Mouse (Mus musculus): ENCODE results near the gene Mpig6b. TPM values are rescaled to one million over a fixed set of nuclear protein-coding genes. Genes with fewer than 3 reads are reported as not detected.

Mpig6b gene
- polyA plus RNA-seq (2015; fragmentation: Nextera tagmentation; extraction: Ambion mirVana), result 1.1 and 1.2 TPM in 2 replicates

DNA sequence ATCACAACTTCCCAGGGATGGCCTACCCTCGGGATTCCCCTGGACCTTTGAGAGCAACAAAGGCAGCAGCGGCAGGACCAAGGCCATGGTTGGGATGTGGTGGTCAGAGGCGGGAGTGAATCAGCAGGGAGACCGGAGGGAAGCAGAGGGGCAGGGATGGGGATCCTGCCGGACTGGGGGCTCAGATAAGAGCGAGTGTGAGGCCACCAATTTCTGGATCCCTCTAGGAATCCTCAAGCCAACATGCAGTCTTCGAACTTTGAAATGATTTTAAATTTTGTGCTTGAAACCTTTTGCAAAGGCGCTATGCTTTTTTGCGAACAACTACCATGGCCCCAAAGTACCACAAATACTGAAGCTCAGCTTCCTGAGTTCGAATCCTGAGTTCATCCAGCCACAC, at the start of gene Mpig6b:
Mpig6b (minus strand) TSS at position 101 of the 400 bp plus-strand sequence.
- H3K9me3 ChIP-seq (ENCODE audit: control insufficient read depth, low read length), result no peaks in the 10 kb centered on the region
- 43% methylated on average over 10 of the region's 10 CpGs for WGBS
- no peak for ATAC-seq (ENCODE audit: low read depth)
- H3K4me1 ChIP-seq (replicated peaks; ENCODE audit: control insufficient read depth, insufficient read depth, low read length), result peaks cover 24% of the 10 kb centered on the region
- H3K9ac ChIP-seq (ENCODE audit: low read length), result peak within 1 kb of the TSS; percentile 61
- peak within 1 kb of the TSS; percentile 70 for H3K4me2 ChIP-seq (ENCODE audit: low read depth, low read length)
- H3K36me3 ChIP-seq (ENCODE audit: control insufficient read depth, insufficient read depth, low read length), result peaks cover 18% of the 10 kb centered on the region
- peak within 1 kb of the TSS; percentile 94 for H3K27ac ChIP-seq (ENCODE audit: low read length)
- H3K27me3 ChIP-seq (ENCODE audit: control insufficient read depth, insufficient read depth, low read depth, low read length), result no peaks in the 10 kb centered on the region
- peak within 1 kb of the TSS; percentile 43 for H3K4me3 ChIP-seq (ENCODE audit: low read length)

DNA sequence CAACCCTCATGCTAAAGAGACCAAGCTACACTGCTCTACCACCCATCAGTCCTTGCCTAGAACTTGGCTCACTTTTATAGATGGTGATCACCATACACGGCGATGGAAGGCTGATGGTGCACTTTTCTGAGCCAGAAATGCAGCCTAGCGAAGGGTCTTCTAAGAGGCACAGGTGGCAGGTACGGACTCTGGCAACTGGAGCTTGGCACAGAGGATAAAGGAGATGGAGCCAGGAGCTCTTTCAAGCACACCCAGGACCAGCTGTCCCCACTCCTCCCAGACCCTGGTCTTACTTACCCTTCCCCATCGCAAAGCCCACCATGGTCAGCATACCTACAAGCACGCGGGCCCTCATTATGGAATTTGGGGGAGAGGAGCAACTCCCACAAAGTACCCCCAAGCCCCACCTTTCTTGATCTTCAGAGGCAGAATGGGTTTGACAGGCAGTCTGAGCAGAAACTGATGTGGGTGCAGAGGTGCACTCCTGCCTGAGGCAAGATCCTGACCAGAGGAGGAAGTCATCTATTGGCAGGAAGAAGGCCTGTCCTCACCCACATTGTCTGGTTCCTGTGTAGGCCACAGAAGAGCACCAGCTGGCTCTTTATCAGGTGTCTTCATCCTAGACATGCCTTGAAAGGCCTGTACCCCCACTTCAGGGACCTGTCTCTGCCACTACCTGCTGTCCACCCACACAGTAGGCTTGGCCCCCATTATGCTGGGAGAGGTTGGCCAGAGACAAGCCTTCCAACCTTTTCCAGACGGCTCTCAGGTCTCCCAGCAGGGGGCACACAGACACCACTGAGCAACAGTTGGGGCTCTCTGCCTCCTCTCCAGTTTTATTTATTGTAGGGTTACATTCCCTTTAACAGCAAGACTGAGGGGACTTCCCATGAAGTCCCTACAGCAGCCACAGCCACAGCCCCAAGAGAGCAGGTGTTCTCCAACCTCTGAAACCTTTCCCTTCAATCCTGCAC, 49.3 kb upstream of the Mpig6b start, which contains the start of gene Ly6g5b:
Ly6g5b (minus strand) TSS at position 383 of the 974 bp plus-strand sequence.
- 81% methylated on average over 8 of the region's 8 CpGs for WGBS
- Histone ChIP-seq H3K4me1 (replicated peaks; ENCODE audit: control insufficient read depth, insufficient read depth, low read length) (peaks cover 8% of the 10 kb centered on the region), H3K9me3 (ENCODE audit: control insufficient read depth, low read length) (no peaks in the 10 kb centered on the region), H3K4me2 (ENCODE audit: low read depth, low read length) (no peak within 1 kb of the TSS), H3K36me3 (ENCODE audit: control insufficient read depth, insufficient read depth, low read length) (peaks cover 32% of the 10 kb centered on the region), H3K27ac (ENCODE audit: low read length) (no peak within 1 kb of the TSS), H3K4me3 (ENCODE audit: low read length) (no peak within 1 kb of the TSS), H3K9ac (ENCODE audit: low read length) (no peak within 1 kb of the TSS), H3K27me3 (ENCODE audit: control insufficient read depth, insufficient read depth, low read depth, low read length) (no peaks in the 10 kb centered on the region)
- no peak for ATAC-seq (ENCODE audit: low read depth)

DNA sequence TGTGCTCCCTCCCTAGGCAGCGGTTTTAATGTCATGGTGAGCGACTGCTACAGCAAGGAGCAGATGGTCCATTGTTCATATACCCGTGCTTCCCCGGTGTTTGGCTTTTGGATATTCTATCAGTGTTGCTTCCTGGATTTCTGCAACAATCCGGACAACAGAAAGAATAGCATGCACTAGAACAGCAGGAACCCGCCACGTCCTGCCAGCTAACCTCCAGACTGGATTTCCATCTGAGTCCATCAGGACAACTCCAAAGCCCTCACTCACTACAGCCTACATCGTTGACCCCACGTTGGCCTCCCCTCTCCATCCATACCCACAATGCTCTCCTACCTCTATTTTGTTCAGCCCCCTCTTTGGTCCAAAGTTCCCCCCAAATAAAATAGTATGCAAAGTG, 45.8 kb upstream of the Mpig6b start:
- WGBS, result 56% methylated on average over 9 of the region's 9 CpGs
- H3K9me3 ChIP-seq (ENCODE audit: control insufficient read depth, low read length), result no peaks in the 10 kb centered on the region
- no peaks in the 10 kb centered on the region for H3K4me1 ChIP-seq (replicated peaks; ENCODE audit: control insufficient read depth, insufficient read depth, low read length)
- no peak overlapping the region for H3K9ac ChIP-seq (ENCODE audit: low read length)
- H3K4me3 ChIP-seq (ENCODE audit: low read length), result no peak overlapping the region
- no peak overlapping the region for H3K4me2 ChIP-seq (ENCODE audit: low read depth, low read length)
- H3K27ac ChIP-seq (ENCODE audit: low read length), result no peak overlapping the region; the same call in 1 of the 2 replicates
- ATAC-seq (ENCODE audit: low read depth), result 0 out of 2 replicates have a peak, but pooled peaks have one; percentile 27
- no peaks in the 10 kb centered on the region for H3K27me3 ChIP-seq (ENCODE audit: control insufficient read depth, insufficient read depth, low read depth, low read length)
- H3K36me3 ChIP-seq (ENCODE audit: control insufficient read depth, insufficient read depth, low read length), result peaks cover 13% of the 10 kb centered on the region

DNA sequence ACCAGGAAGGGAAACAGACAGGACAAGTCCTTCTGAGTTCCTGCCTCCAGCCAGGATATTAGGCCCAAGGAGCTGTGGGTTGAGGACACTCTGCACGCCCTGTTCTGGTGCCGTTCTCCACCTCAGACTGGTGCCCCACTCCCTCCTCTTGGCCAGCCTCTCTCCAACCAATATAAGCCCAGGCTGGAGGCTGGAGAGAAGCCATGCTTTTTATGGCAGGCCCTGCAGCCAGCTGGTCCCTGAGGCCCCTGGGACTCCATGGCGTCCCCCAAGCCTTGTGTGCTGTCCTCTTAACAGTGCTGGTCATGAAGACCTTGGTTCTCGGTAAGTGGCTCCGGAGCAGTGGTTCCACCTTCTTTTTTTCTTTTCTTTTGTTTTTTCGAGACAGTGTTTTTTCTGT, 42.1 kb upstream of the Mpig6b start, which contains the start of gene Ly6g5c:
Ly6g5c (plus strand) TSS at position 183 of the 400 bp plus-strand sequence.
- ATAC-seq (ENCODE audit: low read depth), result no peak

DNA sequence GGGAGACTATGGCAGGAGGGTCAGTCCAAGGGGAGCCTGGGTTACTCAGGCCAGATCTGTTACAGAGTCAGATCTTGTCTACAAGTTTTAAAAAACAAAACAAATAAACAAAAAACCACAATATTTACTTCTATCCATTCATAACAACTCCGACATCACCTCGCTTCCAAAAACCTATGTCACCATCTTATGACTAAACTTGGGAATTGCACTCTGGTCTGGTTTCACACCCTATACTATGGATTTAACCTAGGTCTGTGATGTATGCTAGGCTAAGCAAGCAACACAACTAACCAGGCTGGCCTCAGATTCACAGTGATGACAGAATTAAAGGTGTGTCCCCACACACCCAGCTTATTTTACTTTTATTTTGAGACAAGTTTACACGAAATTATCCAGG, 40.5 kb upstream of the Mpig6b start:
- H3K27ac ChIP-seq (ENCODE audit: low read length), result no peak overlapping the region
- no peaks in the 10 kb centered on the region for H3K4me1 ChIP-seq (replicated peaks; ENCODE audit: control insufficient read depth, insufficient read depth, low read length)
- no peak overlapping the region for H3K4me3 ChIP-seq (ENCODE audit: low read length)
- no peak overlapping the region for H3K4me2 ChIP-seq (ENCODE audit: low read depth, low read length)
- peaks cover 19% of the 10 kb centered on the region for H3K36me3 ChIP-seq (ENCODE audit: control insufficient read depth, insufficient read depth, low read length)
- no peaks in the 10 kb centered on the region for H3K9me3 ChIP-seq (ENCODE audit: control insufficient read depth, low read length)
- H3K27me3 ChIP-seq (ENCODE audit: control insufficient read depth, insufficient read depth, low read depth, low read length), result no peaks in the 10 kb centered on the region
- no peak for ATAC-seq (ENCODE audit: low read depth)
- no peak overlapping the region for H3K9ac ChIP-seq (ENCODE audit: low read length)
- WGBS, result 50% methylated on average over 3 of the region's 3 CpGs

More for the DNA sequence above, 42.1 kb upstream of the Mpig6b start, which contains the start of gene Ly6g5c:
- no peak within 1 kb of the TSS for H3K9ac ChIP-seq (ENCODE audit: low read length)
- no peak within 1 kb of the TSS for H3K4me2 ChIP-seq (ENCODE audit: low read depth, low read length)
- H3K4me3 ChIP-seq (ENCODE audit: low read length), result no peak within 1 kb of the TSS
- H3K27ac ChIP-seq (ENCODE audit: low read length), result no peak within 1 kb of the TSS
- H3K4me1 ChIP-seq (replicated peaks; ENCODE audit: control insufficient read depth, insufficient read depth, low read length), result no peaks in the 10 kb centered on the region
- WGBS, result 77% methylated on average over 6 of the region's 6 CpGs
- peaks cover 5% of the 10 kb centered on the region for H3K36me3 ChIP-seq (ENCODE audit: control insufficient read depth, insufficient read depth, low read length)
- no peaks in the 10 kb centered on the region for H3K27me3 ChIP-seq (ENCODE audit: control insufficient read depth, insufficient read depth, low read depth, low read length)
- no peaks in the 10 kb centered on the region for H3K9me3 ChIP-seq (ENCODE audit: control insufficient read depth, low read length)

DNA sequence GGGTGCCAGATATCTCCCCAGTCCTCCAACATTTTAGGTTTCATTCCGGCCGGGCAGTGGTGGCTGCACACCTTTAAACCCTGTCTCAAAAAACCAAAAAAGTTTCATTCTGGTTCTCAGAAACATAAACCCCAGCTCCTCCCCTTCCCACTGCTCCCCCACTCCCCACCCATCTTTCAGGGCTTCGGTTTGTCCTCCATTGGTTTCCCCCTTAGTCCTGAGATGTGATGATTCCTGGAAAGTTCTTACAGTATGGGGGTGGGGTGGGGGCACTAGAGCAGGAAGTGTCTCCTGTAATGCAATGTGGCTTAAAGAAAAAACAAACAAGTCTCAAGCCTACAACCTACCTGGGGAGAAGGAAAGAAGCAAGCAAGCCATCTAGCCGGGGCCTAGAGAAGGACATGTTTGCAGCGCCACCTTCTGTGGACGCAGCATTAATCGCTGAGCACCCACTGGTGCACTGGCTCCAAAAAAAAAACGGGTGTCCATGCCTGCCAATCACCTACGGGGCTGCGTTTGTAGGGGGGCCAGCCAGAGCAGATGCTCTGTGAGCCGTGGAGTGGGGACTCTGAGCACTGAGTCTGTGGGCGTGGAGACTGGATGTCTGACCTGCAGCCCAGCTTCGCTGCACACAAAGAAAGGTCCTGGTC, 39.9 kb upstream of the Mpig6b start:
- Histone ChIP-seq H3K27ac (ENCODE audit: low read length) (no peak overlapping the region), H3K4me3 (ENCODE audit: low read length) (no peak overlapping the region), H3K27me3 (ENCODE audit: control insufficient read depth, insufficient read depth, low read depth, low read length) (no peaks in the 10 kb centered on the region), H3K36me3 (ENCODE audit: control insufficient read depth, insufficient read depth, low read length) (peaks cover 23% of the 10 kb centered on the region), H3K4me2 (ENCODE audit: low read depth, low read length) (no peak overlapping the region), H3K9me3 (ENCODE audit: control insufficient read depth, low read length) (no peaks in the 10 kb centered on the region), H3K9ac (ENCODE audit: low read length) (0 out of 2 replicates have a peak overlapping the region, but pooled peaks have one; percentile 22), H3K4me1 (replicated peaks; ENCODE audit: control insufficient read depth, insufficient read depth, low read length) (no peaks in the 10 kb centered on the region)
- WGBS, result 22% methylated on average over 13 of the region's 13 CpGs
- no peak for ATAC-seq (ENCODE audit: low read depth)

DNA sequence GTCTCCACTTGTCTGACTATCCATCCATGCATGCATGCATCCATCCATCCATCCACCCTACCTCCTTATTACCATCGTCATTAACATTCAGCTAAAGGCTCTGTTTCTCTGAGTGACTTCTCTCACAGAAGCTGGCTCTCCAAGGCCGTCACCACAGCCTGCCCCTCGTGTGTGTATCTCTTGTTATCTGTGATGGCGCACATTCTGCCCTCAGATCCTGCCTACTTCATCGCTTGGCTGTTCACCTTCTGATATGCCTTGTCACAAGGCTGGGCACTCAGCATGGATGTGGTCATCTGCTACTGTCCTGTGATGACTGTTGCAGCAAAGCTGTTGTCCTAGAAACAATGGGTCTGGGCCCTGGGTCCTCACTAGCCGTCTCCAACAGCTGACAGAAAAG, 38.8 kb upstream of the Mpig6b start:
- WGBS, result 66% methylated on average over 6 of the region's 6 CpGs

DNA sequence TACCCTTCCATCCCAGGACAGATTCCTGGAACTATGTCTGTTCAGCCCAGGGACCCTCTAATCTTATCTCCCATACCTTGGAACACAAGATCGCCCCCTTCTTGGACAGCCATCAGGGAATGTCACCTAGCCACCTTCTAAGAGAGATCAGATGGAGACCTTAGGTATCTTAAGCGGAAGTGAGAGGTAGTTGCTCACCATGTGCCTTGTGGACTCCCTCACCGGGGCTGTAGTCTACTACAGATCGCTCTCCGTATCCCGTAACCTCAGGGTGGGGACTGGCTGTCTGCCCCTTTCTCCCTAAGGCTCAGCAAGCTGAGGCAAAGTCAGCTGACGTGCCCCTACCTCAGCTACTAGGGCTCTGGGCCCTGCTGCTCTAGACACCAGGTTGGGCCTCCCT, 38.1 kb upstream of the Mpig6b start:
- Histone ChIP-seq H3K36me3 (ENCODE audit: control insufficient read depth, insufficient read depth, low read length) (peaks cover 32% of the 10 kb centered on the region), H3K4me1 (replicated peaks; ENCODE audit: control insufficient read depth, insufficient read depth, low read length) (no peaks in the 10 kb centered on the region), H3K4me2 (ENCODE audit: low read depth, low read length) (no peak overlapping the region), H3K27me3 (ENCODE audit: control insufficient read depth, insufficient read depth, low read depth, low read length) (no peaks in the 10 kb centered on the region), H3K9me3 (ENCODE audit: control insufficient read depth, low read length) (no peaks in the 10 kb centered on the region), H3K9ac (ENCODE audit: low read length) (no peak overlapping the region), H3K4me3 (ENCODE audit: low read length) (no peak overlapping the region), H3K27ac (ENCODE audit: low read length) (no peak overlapping the region)
- no peak for ATAC-seq (ENCODE audit: low read depth)
- WGBS, result 90% methylated on average over 7 of the region's 7 CpGs

More for the DNA sequence above, 38.8 kb upstream of the Mpig6b start:
- no peaks in the 10 kb centered on the region for H3K4me1 ChIP-seq (replicated peaks; ENCODE audit: control insufficient read depth, insufficient read depth, low read length)
- H3K27me3 ChIP-seq (ENCODE audit: control insufficient read depth, insufficient read depth, low read depth, low read length), result no peaks in the 10 kb centered on the region
- peaks cover 27% of the 10 kb centered on the region for H3K36me3 ChIP-seq (ENCODE audit: control insufficient read depth, insufficient read depth, low read length)
- H3K9ac ChIP-seq (ENCODE audit: low read length), result no peak overlapping the region
- no peak overlapping the region for H3K27ac ChIP-seq (ENCODE audit: low read length)
- H3K4me3 ChIP-seq (ENCODE audit: low read length), result no peak overlapping the region
- H3K9me3 ChIP-seq (ENCODE audit: control insufficient read depth, low read length), result no peaks in the 10 kb centered on the region
- no peak overlapping the region for H3K4me2 ChIP-seq (ENCODE audit: low read depth, low read length)
- ATAC-seq (ENCODE audit: low read depth), result no peak

DNA sequence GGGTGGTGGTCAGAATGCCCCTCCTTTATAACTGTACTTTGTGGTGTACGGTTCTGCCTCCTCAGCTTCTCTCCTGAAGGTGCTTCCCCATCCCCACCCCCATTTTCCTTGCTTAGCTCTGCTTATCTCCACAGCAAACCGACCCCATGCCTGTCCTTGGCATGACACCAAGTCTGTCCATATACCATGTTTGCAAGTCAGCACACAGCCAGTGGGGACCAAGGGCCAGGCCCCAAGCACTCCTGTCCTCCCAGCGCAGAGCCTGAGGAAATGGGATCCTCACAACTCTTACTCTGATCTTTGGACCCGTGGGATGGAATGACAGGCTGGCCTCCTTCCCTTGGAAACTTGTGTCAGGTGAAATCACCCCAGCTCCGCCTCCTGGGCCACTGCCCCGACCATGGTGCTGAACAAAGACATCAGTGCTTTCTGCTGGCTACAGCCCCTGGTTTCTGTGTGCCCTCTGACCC, 37.3 kb upstream of the Mpig6b start:
- no peak for ATAC-seq (ENCODE audit: low read depth)
- Histone ChIP-seq H3K27ac (ENCODE audit: low read length) (no peak overlapping the region), H3K4me3 (ENCODE audit: low read length) (no peak overlapping the region), H3K9me3 (ENCODE audit: control insufficient read depth, low read length) (no peaks in the 10 kb centered on the region), H3K27me3 (ENCODE audit: control insufficient read depth, insufficient read depth, low read depth, low read length) (no peaks in the 10 kb centered on the region), H3K9ac (ENCODE audit: low read length) (no peak overlapping the region), H3K36me3 (ENCODE audit: control insufficient read depth, insufficient read depth, low read length) (peaks cover 37% of the 10 kb centered on the region), H3K4me1 (replicated peaks; ENCODE audit: control insufficient read depth, insufficient read depth, low read length) (no peaks in the 10 kb centered on the region), H3K4me2 (ENCODE audit: low read depth, low read length) (no peak overlapping the region)
- 56% methylated on average over 6 of the region's 6 CpGs for WGBS

Data from lung, embryonic 16.5 days (tissue).